Mouse (Mus musculus): ENCODE results near the gene Prdx5.

Gene Prdx5

DNA sequence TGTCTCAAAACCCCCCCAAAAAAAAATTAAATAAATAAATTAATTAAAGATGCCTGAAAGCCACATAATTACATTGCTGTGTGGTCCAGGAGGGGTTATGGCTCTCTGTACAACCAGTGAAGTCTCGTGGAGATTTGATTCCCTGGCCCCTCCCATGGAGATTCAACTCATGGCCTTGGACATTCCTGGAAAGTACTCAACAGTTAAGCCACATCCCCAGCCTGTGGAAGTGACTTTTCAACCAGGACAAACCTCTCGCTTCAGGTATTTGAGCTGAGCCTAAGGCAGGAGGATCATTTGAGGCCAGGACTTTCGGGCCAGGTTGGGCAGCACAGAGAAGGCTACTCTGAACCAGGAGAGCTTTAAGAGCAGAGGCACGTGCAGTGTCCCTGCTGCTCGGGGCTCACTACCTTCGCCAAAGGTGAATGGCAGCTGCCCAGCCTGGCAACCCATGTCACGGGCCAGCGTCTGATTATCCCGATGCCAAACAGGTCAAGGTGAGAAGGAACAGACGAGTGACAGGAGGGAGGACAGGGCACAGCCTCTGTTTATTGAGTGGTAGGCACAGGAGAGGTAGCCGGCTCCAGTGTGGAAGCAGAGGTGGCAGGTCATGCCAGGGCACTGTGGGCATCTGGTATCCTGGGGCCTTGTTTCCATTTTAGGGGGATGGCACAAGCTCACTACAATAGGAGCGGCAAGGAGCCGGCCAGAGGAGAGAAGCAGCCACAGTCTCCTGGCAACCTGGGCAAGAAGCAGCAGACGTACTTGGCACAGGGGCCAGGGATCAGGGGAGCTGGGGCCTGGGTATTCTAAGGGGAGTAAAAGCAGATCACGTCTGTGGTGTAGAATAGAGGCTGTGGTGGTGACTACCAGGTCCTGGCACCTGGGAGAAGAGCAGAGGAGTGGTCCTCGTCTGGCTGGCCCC lies 27.9 kb upstream of the Prdx5 start:
- no peak for DNase-seq (ENCODE audit: low read depth)

DNA sequence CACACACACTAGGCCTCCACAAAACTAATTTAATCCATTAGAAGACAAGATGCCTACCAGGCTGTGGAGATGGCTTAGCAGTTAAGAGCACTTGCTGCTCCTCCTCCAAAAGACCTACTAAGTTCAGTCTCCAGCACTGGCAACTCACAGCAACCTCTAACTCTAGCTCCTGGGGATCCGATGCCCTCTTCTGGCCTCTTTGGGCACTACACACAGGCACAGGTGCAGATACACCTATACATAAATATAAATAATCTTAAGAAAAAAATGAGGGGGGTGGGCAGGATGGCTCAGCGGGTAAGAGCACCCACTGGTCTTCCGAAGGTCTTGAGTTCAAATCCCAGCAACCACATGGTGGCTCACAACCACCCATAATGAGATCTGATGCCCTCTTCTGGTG lies 26.4 kb upstream of the Prdx5 start:
- DNase-seq (ENCODE audit: low read depth), result no peak

DNA sequence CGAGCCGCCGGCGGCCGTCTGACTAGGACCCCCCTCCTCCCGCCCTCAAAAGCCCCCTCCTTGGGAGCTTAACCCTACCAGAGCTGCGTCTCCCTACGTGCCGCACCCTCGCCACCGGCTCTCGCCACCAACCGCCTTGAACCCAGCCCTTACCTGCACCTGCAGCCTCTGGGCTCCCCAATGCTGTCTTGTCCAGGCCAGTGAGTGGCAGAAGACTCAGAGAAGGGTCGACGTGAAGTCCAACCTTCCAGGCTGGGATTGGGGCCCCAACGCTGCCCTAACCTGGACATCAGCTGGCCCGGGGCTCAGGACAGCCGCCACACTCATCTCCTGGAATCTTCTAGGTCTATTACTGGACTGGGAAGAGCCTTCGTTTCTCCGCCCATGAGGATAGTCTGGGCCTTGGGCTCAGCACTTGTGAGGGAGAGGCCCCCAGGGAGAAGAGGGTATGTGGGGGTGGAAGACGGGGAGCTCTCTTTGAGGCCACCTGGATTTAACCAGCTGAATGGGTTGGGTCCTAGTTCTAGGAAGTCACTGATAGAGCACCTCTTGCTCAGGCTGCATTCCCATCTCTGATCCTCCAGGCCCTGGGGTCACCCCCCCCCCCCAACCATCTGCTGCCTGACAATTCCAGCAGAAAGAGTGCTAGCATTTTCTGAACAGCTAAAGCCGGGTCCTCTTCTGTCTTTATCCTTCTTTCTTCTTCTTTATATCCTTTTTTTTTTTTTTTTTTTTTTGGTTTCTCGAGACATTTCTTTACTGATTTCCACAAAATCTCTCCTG lies 24.5 kb upstream of the Prdx5 start, which contains the start of gene Kcnk4:
Gene Kcnk4 (minus strand): TSS at position 321 of the 783 bp plus-strand sequence.
- no peak for DNase-seq (ENCODE audit: low read depth)

DNA sequence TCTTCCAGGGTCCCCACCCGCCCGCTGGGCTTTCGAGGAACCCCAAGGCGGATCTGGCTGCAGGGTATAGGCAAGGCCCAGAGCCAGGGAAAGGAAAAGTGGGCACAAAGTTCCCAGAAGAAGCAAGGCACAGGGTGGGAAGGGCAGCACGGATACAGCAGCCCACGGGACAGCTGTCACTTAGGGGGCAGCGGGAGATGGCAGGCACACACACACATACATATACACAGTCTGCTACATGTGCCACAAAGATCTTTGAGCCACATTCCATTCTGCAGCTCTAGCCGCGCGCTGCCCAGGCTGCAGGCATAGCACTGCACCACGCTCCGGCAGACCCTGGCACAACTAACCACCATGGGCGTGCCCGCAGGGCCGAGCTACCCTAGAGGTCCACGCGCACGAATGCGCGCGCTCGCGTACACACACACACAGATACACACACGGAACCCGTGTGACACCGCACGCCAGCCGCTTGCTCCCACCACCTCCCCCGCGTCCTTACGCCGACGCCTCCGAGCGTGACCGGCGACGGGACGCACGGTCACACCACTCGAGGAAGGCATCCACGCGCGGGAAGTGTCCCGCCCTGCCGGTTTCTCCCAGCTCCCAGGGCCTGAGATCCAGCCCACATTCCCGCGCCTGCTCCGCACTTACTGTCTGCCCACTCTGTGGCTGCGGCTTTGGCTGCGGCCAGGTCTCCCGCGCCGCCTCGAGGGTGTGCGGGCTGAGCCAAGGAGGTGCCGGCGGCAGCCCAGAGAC lies 23.7 kb upstream of the Prdx5 start:
- DNase-seq (ENCODE audit: low read depth), result no peak

DNA sequence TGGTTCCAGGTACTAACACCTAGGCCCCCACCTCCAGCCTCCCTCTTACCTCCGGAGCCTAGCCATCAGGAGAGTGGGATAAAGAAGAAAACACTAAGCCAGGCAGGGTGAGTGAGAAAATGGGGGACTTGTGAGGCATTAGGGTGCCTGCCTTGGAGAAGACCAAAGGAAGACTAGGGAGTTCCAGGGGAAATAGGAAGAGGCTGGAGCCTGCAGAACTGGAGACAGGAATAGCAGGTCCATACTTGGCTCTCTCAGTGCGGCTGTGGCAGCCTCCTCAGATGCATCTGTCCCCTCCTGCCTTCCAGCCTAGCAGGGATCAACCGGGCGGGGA lies 23.2 kb upstream of the Prdx5 start:
- no peak for DNase-seq (ENCODE audit: low read depth)

DNA sequence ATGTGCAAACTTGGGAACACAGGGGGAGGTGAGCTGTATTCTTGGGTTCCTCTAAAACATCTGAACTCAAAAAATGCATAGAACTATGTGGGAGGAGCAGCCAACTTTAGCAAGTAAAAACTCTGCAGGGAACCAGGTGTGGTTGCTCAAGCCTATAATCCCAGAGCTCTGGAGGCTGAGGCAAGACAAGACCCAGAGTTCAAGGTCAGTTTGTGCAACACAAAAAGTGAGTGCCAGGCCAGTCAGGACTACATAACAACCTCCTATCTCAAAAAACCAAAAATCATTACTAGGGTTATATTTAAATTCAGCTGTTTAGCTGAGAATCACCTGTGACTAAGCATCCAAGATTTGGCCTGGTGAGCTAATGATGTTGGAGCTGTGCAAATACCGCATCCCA lies 22.1 kb upstream of the Prdx5 start:
- DNase-seq (ENCODE audit: low read depth), result no peak

DNA sequence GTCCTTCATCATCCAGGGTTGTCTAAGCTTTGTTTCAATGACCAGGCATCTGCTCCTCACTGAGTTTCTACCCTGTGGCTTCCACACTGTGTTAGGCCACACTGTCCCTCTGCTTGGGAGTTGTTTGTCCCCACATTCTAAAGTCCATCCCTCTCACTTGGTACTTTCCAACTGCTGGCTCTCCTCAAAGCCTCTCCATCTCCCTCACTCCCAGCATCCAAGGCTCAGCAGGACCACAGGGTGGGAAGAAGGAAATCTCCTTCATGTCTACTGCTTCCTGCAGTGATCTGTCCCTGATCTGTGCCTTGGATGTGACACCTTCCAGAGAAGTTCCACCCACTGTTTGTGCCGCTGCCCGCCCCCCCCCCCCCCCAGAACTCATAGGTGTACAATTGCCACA lies 21.1 kb upstream of the Prdx5 start:
- no peak for DNase-seq (ENCODE audit: low read depth)

DNA sequence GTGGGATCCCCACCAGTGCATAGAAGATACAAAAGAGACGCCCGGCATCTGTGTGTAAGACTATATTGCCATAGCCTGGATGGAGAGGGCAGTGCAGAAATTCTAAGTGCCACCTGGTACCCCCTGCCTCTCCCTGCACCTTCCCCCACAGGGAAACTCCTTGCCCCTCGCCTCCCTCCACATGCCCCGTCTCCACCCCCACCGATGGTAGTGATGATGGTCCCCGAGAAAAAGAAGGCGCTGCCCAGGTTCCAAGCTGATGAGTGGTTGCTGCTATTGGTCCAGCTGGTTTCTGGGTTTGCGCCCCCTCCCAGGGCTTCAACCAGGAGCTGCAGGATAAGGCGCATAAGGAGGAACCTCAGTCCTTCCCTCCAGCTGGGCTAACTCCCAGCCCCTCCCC lies 18.2 kb upstream of the Prdx5 start:
- DNase-seq (ENCODE audit: low read depth), result no peak

DNA sequence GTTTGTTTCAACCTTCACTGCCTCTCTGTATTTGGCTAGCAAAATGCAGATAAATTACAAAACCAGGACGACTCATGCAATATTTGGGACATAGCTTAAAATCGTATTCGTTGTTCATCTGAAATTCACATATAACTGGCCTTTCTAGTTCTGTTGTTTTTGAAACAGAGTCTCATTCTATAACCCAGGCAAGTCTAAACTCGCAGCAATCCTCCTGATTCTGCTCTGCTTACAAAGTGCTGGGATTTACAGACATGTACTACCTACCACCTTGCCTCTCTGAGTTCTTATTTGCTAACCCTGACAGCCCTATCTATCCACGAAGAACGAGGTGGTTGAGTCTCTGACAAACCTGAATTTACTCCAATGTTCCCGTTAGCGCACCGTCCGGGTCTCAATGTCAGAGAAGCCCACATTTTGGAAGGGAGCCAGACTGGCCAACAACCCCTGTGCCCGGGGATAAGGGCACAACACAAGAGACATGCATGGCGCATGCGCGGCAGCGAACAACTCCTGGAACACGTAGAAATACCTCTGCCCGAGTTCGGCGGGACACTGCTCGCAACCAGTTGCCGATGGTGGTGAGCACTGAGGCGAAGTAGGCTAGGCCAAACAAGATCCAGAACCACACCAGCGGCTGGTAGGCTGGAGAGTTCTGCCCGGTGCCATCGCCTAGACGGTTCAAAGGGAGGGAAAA lies 16.8 kb upstream of the Prdx5 start:
- no peak for DNase-seq (ENCODE audit: low read depth)

DNA sequence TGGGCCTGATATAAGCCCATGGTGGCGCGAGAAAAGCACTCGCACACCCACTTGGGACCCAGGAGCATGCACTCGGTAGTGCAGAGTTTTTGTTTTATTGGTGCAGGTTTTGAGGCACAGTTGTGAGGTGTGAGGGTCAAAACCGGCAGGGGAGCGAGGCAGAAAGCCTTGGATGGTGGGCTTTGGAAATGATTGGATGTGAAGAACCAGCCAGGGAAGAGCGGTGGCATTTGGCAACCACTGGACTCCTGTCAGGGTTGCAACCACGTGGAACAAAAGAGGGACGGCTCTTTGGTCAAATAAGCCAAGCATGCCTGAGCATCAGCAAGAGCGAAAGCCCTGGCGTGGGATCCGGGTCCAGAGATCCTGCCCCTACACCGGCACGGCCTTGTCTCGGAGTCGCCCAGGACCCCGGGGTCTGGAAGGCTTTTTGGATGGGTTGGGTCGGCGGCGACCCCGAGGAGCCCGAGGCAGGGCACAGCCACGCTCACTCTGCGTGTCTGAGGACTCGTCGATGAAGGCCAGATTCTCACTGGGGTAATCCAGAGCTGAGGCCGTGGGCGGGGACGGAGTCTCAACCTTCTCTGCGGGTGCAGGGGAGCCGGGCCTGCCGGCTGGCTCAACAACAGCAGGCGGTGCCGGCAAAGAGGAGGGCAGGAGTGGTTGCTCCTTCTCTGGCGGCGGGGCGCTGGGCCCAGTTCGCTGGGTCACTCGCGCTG lies 15.9 kb upstream of the Prdx5 start:
- DNase-seq (ENCODE audit: low read depth), result no peak

DNA sequence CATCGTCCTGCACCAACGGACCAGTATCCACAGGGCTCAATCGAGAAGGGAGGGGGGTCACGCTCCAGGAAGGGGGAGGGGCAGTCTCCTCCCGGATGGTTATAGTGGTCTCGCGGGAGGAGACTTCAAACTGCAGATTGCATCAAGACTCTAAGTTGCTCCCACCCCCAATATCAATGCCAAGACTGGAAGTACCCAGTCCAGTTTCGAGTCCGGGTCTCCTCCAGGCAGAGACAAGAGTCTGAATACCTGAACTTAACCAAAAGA lies 15.3 kb upstream of the Prdx5 start, which contains the start of gene Catsperz:
Gene Catsperz (minus strand): TSS at position 74 of the 267 bp plus-strand sequence.
- DNase-seq (ENCODE audit: low read depth), result no peak

DNA sequence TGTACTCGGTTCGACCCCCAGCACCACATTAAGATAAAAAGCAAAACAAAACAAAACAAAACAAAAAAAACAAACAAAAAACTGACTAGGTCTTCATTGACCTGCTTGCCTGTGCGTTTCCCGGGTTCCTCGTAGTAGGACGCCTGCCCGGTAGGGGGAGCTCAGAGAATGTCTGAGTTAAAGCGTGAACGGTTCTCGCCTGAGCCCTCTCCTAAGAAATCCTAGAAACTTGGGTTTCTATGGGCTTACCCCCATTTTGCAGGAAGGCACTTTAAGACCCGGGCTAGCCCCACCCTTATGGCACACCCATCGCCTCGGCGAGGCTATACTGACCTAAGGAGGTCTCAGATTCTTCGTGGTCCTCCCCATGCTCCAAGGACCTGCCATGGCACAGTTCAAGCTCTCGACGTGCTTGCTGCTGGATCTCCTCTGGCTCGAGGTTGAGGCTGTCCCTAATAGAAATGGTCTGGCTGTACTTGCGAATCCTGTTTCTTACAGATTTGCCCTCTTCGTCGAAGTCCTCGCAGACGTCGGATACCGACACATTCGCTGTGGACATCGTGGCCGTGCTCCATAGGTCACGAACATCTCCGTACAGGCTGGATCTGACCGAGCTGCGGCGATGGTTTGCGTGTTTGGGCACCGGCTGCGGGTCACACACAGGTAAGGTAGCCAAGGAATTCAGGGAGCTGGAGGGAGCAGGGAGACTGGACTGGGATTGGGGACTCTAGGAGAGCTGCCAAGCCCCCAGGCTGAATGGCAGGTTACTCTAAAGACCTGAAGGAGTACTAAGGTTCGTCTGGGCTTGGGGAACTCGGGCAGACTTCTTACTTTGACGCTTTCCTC lies 14.8 kb upstream of the Prdx5 start:
- DNase-seq (ENCODE audit: low read depth), result peak; percentile 44

DNA sequence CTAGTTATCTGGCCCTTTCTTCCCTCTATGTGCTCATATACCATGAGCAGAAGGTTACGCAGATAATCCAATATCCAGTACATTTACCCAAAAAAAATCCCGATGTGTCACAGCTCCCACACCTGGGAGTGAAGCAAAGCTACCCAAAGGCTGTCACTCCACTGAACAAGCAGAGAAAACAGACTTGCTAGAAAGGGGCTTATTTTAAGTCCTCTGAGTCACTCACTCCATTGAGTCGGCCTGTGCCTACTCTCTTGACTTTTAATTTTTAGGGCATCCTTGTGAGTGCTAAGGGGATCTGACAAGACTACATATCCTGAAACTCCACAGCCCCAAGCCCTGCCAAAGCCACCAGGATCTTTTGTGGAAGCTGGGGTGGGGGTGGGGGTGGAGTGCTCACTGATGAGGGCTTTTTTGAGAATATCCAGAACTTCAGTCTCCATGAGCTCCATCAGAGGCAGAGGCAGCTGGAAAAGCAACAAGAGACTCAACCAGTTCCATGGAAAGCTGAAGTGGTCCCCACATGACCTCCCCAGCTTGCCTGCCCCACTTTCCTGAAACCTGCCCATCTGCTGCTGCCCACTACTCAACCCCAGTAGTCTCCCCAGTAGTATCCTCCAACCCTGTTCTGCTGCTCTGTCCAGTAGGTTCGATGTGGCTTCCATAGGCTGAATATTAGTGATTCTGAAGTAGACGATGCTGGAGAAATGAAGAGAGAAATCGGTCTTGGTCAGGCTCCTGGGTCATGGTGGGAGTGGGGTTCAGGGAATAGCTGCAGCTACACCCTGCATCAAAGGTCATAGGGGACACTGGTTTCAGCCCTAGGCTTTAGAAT lies 13.2 kb upstream of the Prdx5 start:
- DNase-seq (ENCODE audit: low read depth), result no peak

DNA sequence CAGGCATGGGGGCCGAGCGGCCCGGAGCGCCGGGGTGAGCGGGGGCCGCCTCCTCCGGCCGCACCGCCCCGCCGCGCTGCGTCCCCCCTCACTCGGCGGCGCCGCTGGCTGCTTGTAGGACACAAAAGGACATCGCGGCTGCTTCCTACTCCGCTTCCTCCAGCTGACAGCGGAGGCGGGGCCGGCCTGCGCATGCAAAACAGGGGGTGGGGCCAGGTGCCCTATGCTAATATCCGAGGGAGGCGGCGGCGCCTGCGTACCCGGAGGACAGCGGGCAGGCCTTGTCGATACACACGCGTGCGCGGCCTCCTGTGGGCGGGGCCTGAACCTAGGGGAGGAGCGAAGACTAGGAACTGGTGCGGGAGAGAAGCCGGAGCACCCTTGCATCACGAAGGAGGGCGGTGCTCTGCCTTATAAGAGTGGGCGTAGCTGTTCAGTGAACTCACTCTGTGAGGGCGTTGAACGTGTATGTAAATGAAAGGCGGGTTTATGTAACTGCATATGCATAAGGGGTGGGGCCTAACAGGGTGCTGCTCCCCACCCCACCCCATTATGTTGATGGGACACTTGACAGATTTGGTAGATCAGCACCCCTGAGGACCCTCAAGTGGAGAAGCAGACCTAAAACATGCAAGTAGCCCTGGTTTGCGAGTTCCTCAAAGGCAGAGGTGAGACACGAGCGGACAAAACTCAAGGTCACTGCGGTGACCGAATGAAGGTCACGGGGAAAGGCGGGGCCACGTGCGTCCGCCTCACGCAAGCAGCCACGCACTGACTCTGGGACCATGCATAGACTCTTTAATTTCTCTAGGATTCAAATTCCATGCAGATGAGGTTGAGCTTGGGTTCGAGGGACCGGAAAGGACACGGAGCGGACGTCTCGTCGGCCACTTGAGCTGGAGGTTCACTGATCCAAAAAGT lies 12.0 kb upstream of the Prdx5 start, which contains the start of gene Esrra:
Gene Esrra (minus strand): TSS at position 167 of the 921 bp plus-strand sequence.
- peak; percentile 98 for DNase-seq (ENCODE audit: low read depth)

DNA sequence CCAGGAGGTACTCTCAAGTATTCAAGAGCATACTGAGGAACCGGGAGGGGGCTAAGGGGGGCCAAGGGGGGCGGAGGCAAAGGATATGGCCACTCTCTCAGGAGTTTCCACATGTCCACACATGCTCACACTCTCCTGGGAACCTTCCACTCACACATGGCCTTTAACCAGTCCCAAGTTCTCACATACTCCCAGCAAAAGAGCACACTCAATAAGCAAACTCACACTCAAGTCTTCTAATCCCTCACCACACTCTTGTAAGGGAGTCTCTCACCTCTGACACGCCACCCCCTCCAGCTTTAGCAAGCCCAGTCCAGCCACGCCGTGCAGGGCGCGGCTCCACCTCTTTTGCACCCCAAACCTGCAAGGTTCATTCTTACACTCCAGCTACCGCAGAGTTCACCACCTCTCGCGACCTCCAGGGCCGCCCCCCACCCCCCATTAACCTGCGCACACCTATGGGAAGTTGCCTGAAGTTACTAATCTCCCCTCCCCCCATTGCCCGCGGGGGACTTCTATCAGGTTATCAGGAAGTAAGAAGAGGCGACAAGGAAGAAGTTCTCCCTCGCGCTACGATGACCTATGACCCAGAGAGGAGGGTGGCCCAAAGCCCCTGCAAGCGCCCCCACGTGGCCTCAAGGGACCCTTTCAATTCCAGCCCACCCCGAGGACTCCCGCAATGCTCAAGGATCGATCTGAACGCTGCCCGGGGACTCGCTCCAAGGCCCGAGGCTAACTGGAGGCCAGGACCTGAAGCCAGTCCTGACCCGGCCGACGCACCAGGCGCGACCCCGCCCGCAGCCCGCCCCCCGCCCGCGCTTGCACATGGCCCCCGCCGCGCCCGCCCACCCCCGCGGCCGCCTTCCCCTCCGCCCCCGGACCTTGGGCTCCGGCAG lies 11.1 kb upstream of the Prdx5 start:
- no peak for DNase-seq (ENCODE audit: low read depth)

DNA sequence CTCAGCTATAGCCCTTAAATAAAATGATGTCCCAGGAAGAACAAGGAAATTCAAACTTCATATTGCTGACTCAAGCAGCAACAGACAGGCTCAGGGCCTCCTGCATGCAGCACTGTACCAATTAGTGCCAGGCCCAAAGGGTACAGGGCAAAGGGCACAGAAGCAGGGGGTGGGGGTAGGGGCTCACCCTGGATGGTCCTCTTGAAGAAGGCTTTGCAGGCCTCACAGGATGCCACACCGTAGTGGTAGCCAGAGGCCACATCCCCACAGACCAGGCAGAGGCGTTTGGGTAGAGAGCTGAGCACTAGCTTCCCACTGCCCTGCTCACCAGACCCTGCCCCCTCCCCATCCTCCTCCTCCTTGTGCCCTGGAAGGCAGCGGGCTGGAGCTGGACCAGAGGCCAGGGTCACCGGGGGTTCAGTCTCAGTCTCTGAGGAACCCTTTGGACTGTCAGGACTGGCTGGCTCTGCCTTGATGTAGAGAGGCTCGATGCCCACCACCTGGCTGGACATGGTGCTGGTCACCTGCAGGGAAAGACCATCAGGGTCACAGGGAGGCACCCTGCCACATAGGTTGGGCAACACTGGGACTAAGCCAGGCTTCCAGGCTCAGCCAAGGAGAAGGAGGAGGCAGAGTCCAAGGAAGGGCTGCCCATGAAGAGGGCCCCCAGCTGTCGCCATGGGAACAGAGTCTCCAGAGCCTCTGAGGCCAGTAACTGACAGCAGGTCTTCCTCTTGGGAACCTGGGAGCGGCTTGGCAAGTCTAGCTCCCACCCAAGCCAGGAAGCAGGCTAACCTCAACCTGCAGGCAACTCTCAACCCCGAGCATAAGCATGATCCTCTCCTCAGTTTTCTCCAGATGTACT lies 10.2 kb upstream of the Prdx5 start:
- DNase-seq (ENCODE audit: low read depth), result no peak

Data from fibroblast of lung, adult 2 months (primary cell).